Mouse (Mus musculus) limb, embryonic 11.5 days (tissue): Measurements from ENCODE around the gene Med13l. TPM values are rescaled to one million over a fixed set of nuclear protein-coding genes. Genes with fewer than 3 reads are reported as not detected.

Experiments
- ATAC-seq: fragments of 200-750 bp; cut with Nextera tagmentation; 2 replicates; pipeline ENCODE4 v1.8.0; 2017; ENCODE audit warnings: low read depth; ENCODE audit not compliant: insufficient number of reproducible peaks, low FRiP score, low TSS enrichment
- DNase-seq: peaks from one replicate; pipeline ENCODE4 v3.0.0-alpha.2; 2015; ENCODE audit warnings: low spot score
- H3K27ac ChIP-seq: fragments of 300-500 bp; sonication (generic); replicated peaks from 2 replicates; pipeline ENCODE4 v1.5.1; 2014; ENCODE audit warnings: low read depth, mild to moderate bottlenecking, low read length
- H3K27me3 ChIP-seq: fragments of 300-500 bp; sonication (generic); 2 replicates; pipeline ENCODE4 v1.6.1; 2014; ENCODE audit warnings: mild to moderate bottlenecking, low read length, mixed read lengths; ENCODE audit not compliant: control insufficient read depth, insufficient read depth
- H3K36me3 ChIP-seq: fragments of 300-500 bp; sonication (generic); 2 replicates; pipeline ENCODE4 v1.6.1; 2014; ENCODE audit warnings: mild to moderate bottlenecking, low read length, moderate library complexity, mixed read lengths; ENCODE audit not compliant: control insufficient read depth, insufficient read depth
- H3K4me1 ChIP-seq: fragments of 300-500 bp; sonication (generic); 2 replicates; pipeline ENCODE4 v1.6.1; 2014; ENCODE audit warnings: low read length, mixed read lengths; ENCODE audit not compliant: control insufficient read depth, insufficient read depth
- H3K4me2 ChIP-seq: fragments of 300-500 bp; sonication (generic); 2 replicates; pipeline ENCODE4 v1.6.1; 2014; ENCODE audit warnings: low read depth, mild to moderate bottlenecking, moderate library complexity; ENCODE audit not compliant: severe bottlenecking
- H3K4me3 ChIP-seq: fragments of 300-500 bp; sonication (generic); 2 replicates; pipeline ENCODE4 v1.5.1; 2014; ENCODE audit warnings: low read depth, low read length
- H3K9ac ChIP-seq: fragments of 300-500 bp; sonication (generic); 2 replicates; pipeline ENCODE4 v1.6.1; 2014; ENCODE audit warnings: mild to moderate bottlenecking, low read length
- H3K9me3 ChIP-seq: fragments of 300-500 bp; sonication (generic); 2 replicates; pipeline ENCODE4 v1.6.1; 2016; ENCODE audit warnings: low read length; ENCODE audit not compliant: control insufficient read depth
- WGBS: fragments of 180-500 bp; shearing (Covaris S2); extraction: QIAGEN DNeasy Blood & Tissue Kit; methylation state at CpG from one replicate; pipeline ENCODE4 v1.1.7; 2014; 5-methylcytosine and 5-hydroxymethylcytosine counted together
- polyA plus RNA-seq: library from polyadenylated mRNA; unstranded; fragments of >200 nt; fragmentation: Nextera tagmentation; extraction: Ambion mirVana; gene quantifications from 2 replicates; pipeline ENCODE4 v1.2.1, GENCODE M21; 2014

Gene Med13l
- polyA plus RNA-seq, 1 experiment from 2014 or later = 15.1 TPM

GRCm38 (mm10) chr5:118644511-118644910 lies 84.0 kb downstream of the Med13l start:
- Histone ChIP-seq H3K4me3 (no peak overlapping the region), H3K27ac (no peak overlapping the region), H3K4me2 (no peak overlapping the region), H3K9me3 (no peaks in the 10 kb centered on the region), H3K36me3 (no peaks in the 10 kb centered on the region), H3K4me1 (peaks cover 12% of the 10 kb centered on the region; the same call in 1 of the 2 replicates), H3K9ac (no peak overlapping the region), H3K27me3 (no peaks in the 10 kb centered on the region)
- no peak for ATAC-seq
- DNase-seq = no peak
- 92% methylated on average over 8 of the region's 8 CpGs for WGBS

- Histone ChIP-seq H3K36me3 (no peaks in the 10 kb centered on the region), H3K4me3 (no peak overlapping the region), H3K9me3 (no peaks in the 10 kb centered on the region), H3K9ac (no peak overlapping the region), H3K27me3 (no peaks in the 10 kb centered on the region), H3K4me2 (no peak overlapping the region), H3K4me1 (peaks cover 7% of the 10 kb centered on the region; the same call in 1 of the 2 replicates), H3K27ac (no peak overlapping the region)
- no peak for ATAC-seq
- WGBS = 83% methylated on average over 10 of the region's 10 CpGs
- no peak for DNase-seq
These were observed 84.8 kb downstream of the Med13l start for GRCm38 (mm10) chr5:118645196-118645805.

DNA sequence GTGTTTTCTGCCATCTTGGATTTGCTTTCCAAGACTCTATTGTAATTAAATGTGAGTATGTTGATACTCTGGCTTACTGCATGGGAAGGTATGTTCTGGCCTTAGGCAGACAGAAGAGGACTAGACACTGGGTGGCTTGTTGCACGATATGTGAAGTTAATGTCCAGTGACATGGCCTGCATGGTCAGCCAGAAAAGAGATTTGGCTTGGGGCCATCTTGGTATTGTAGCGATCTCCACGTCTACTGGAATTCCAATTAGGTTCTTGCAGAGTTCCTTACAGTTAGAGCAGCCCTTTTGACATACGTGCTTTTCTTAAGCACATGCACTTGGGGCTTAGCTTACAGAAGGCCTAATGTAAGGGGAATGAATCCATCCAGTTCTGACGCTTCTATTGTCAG lies 86.4 kb downstream of the Med13l start:
- Histone ChIP-seq H3K4me1 (peaks cover 19% of the 10 kb centered on the region), H3K9me3 (no peaks in the 10 kb centered on the region), H3K36me3 (no peaks in the 10 kb centered on the region), H3K4me3 (no peak overlapping the region), H3K9ac (no peak overlapping the region), H3K27me3 (no peaks in the 10 kb centered on the region), H3K27ac (no peak overlapping the region), H3K4me2 (no peak overlapping the region)
- ATAC-seq = no peak
- DNase-seq = no peak
- WGBS = 92% methylated on average over 5 of the region's 5 CpGs

- DNase-seq (no peak), ATAC-seq (no peak)
- Histone ChIP-seq H3K27me3 (no peaks in the 10 kb centered on the region), H3K27ac (no peak overlapping the region), H3K9ac (no peak overlapping the region), H3K4me3 (no peak overlapping the region), H3K36me3 (no peaks in the 10 kb centered on the region), H3K4me2 (no peak overlapping the region), H3K4me1 (peaks cover 21% of the 10 kb centered on the region), H3K9me3 (no peaks in the 10 kb centered on the region)
- WGBS = 73% methylated on average over 6 of the region's 6 CpGs
These were observed 86.9 kb downstream of the Med13l start for GRCm38 (mm10) chr5:118647384-118647783.

DNA sequence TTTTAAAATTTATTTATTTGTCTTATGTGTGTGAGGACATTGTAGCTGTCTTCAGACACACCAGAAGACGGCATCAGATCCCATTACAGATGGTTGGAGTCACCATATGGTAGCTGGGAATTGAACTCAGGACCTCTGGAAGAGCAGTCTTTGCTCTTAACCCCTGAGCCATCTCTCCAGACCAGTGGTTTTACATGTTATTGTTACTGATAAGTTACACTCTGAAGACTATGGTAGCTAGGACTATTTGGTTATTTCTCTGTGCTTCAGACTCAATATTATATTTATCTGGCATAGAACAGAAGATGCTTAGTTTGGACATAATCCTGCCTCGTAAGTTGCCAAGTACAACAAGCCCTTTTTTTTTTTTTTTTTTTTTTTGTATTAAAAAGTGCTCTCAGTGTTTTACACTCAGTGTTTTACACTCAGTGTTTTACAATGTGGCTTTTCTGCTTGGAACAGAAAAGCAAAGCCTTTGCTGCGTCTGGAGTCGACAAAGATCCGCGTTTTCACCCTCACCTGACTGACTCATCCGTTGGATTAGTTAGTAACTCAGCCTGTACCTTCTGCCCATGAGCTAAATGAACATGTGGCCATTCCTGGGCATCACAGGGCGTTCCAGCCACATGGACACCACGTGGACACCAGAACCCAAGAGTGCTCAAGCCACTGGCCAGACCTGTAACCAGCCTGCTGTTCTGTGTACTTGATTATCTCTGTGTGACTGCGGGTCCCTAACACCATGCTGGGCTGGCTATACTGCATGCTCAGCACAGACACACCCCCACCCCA lies 88.9 kb downstream of the Med13l start:
- DNase-seq (no peak), ATAC-seq (no peak)
- no peak overlapping the region for H3K4me2 ChIP-seq
- no peaks in the 10 kb centered on the region for H3K27me3 ChIP-seq
- H3K36me3 ChIP-seq = no peaks in the 10 kb centered on the region
- H3K27ac ChIP-seq = no peak overlapping the region
- 84% methylated on average over 10 of the region's 10 CpGs for WGBS
- no peaks in the 10 kb centered on the region for H3K9me3 ChIP-seq
- H3K9ac ChIP-seq = no peak overlapping the region
- H3K4me1 ChIP-seq = peaks cover 23% of the 10 kb centered on the region
- no peak overlapping the region for H3K4me3 ChIP-seq

- ATAC-seq (no peak), DNase-seq (no peak)
- no peak overlapping the region for H3K4me3 ChIP-seq
- no peak overlapping the region for H3K27ac ChIP-seq
- no peak overlapping the region for H3K9ac ChIP-seq
- H3K4me2 ChIP-seq = no peak overlapping the region
- WGBS = 87% methylated on average over 4 of the region's 4 CpGs
- peaks cover 23% of the 10 kb centered on the region for H3K4me1 ChIP-seq
- no peaks in the 10 kb centered on the region for H3K27me3 ChIP-seq
- H3K36me3 ChIP-seq = no peaks in the 10 kb centered on the region
- H3K9me3 ChIP-seq = no peaks in the 10 kb centered on the region
These were observed 89.6 kb downstream of the Med13l start for GRCm38 (mm10) chr5:118650007-118650548.

- no peak overlapping the region for H3K9ac ChIP-seq
- no peak overlapping the region for H3K4me2 ChIP-seq
- no peaks in the 10 kb centered on the region for H3K9me3 ChIP-seq
- H3K27ac ChIP-seq = no peak overlapping the region
- 55% methylated on average over 7 of the region's 7 CpGs for WGBS
- no peaks in the 10 kb centered on the region for H3K27me3 ChIP-seq
- DNase-seq = no peak
- ATAC-seq = no peak
- peaks cover 23% of the 10 kb centered on the region for H3K4me1 ChIP-seq
- H3K36me3 ChIP-seq = no peaks in the 10 kb centered on the region
- no peak overlapping the region for H3K4me3 ChIP-seq
These were observed 90.3 kb downstream of the Med13l start for GRCm38 (mm10) chr5:118650746-118651145.

- WGBS = 87% methylated on average over 8 of the region's 8 CpGs
- no peak for ATAC-seq
- Histone ChIP-seq H3K9me3 (no peaks in the 10 kb centered on the region), H3K27me3 (no peaks in the 10 kb centered on the region), H3K4me3 (no peak overlapping the region), H3K9ac (no peak overlapping the region), H3K4me1 (peaks cover 19% of the 10 kb centered on the region), H3K4me2 (no peak overlapping the region), H3K36me3 (no peaks in the 10 kb centered on the region), H3K27ac (no peak overlapping the region)
- DNase-seq = no peak
These were observed 92.1 kb downstream of the Med13l start for GRCm38 (mm10) chr5:118652611-118653010.
